Mouse (Mus musculus) CD4-positive helper T cell, adult 2 months (primary cell): ENCODE measurements around the gene Rbm20.
"Not testable (repeated sequence)": the region's sequence is repeated elsewhere in the genome, so short reads cannot be mapped to it uniquely, and the experiment has no call there.

ENCODE experiments used
- DNase-seq: peaks from one replicate; pipeline ENCODE4 v3.0.0-alpha.2; 2012; ENCODE audit warnings: low read depth, missing footprints, low spot score

The Rbm20 gene

GRCm38 (mm10) chr19:53791751-53792720 lies 114.9 kb downstream of the Rbm20 start:
- DNase-seq = no peak

- no peak for DNase-seq
Observed at GRCm38 (mm10) chr19:53792976-53793897, 116.1 kb downstream of the Rbm20 start.

- DNase-seq = no peak
Observed at GRCm38 (mm10) chr19:53793994-53794890, 117.1 kb downstream of the Rbm20 start.

- DNase-seq = no peak
Observed at GRCm38 (mm10) chr19:53794996-53795395, 117.9 kb downstream of the Rbm20 start.

- DNase-seq = no peak
Observed at GRCm38 (mm10) chr19:53796020-53796419, 118.9 kb downstream of the Rbm20 start.

- DNase-seq = no peak
Observed at GRCm38 (mm10) chr19:53797770-53798169, 120.7 kb downstream of the Rbm20 start.

- no peak for DNase-seq
Observed at GRCm38 (mm10) chr19:53799885-53800284, 122.8 kb downstream of the Rbm20 start.

GRCm38 (mm10) chr19:53800365-53800999 lies 123.4 kb downstream of the Rbm20 start:
- DNase-seq = peak; percentile 82

GRCm38 (mm10) chr19:53801380-53801779 lies 124.3 kb downstream of the Rbm20 start:
- DNase-seq = no peak

- DNase-seq = no peak
Observed at GRCm38 (mm10) chr19:53801789-53802683, 124.9 kb downstream of the Rbm20 start.

GRCm38 (mm10) chr19:53803954-53804353 lies 126.8 kb downstream of the Rbm20 start:
- DNase-seq = peak; percentile 55

GRCm38 (mm10) chr19:53805063-53805462 lies 128.0 kb downstream of the Rbm20 start:
- no peak for DNase-seq

GRCm38 (mm10) chr19:53806126-53806525 lies 129.0 kb downstream of the Rbm20 start:
- no peak for DNase-seq

- DNase-seq = not testable (repeated sequence)
Observed at GRCm38 (mm10) chr19:53806526-53807275, 129.6 kb downstream of the Rbm20 start.

- peak; percentile 88 for DNase-seq
Observed at GRCm38 (mm10) chr19:53807276-53807801, 130.2 kb downstream of the Rbm20 start.

GRCm38 (mm10) chr19:53808041-53808777 lies 131.1 kb downstream of the Rbm20 start:
- DNase-seq = peak; percentile 61

- DNase-seq = peak; percentile 60
Observed at GRCm38 (mm10) chr19:53809185-53809861, 132.2 kb downstream of the Rbm20 start.
